Mouse (Mus musculus): ENCODE data around the gene Dennd1c. TPM values are rescaled to one million over a fixed set of nuclear protein-coding genes. Genes with fewer than 3 reads are reported as not detected.
A peak's percentile ranks its signal among the peaks of the same experiment; 100 is the strongest.

Gene Dennd1c
- polyA plus RNA-seq (2015; fragmentation: Nextera tagmentation; extraction: Ambion mirVana): 6.5 and 6.7 TPM in 2 replicates

DNA sequence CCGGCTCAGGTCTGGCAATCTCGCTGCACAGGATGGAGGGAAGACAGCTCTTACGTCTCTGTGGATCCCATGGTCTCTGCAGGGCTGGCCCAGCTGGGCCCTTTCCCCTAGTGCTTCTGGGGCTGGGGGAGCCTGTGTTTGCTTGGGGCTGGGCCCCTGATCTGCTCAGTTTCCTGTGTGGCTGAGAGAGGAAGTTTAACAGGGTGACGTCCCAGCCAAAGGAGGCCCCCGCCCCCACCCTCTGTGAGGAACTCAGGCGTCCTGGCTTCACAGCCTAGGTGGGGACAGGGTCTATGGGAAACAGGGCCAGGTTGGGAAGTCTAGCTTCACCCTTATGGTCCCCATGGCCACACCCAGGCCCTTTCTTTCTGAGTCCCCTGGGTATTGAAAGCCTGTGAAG is at the start of gene Dennd1c:
Dennd1c (minus strand) TSS at position 179 of the 400 bp plus-strand sequence.
- peaks cover 15% of the 10 kb centered on the region; the same call in 1 of the 2 replicates for H3K4me1 ChIP-seq (replicated peaks)
- no peaks in the 10 kb centered on the region for H3K9me3 ChIP-seq
- ATAC-seq: 0 out of 2 replicates have a peak, but pooled peaks have one; percentile 9
- H3K27ac ChIP-seq: 0 out of 2 replicates have a peak within 1 kb of the TSS, but pooled peaks have one; percentile 17
- no peaks in the 10 kb centered on the region for H3K27me3 ChIP-seq (replicated peaks)
- H3K9ac ChIP-seq: peak within 1 kb of the TSS; percentile 20; the same call in 1 of the 2 replicates
- WGBS: 29% methylated on average over 6 of the region's 6 CpGs
- H3K4me2 ChIP-seq (replicated peaks): peak within 1 kb of the TSS; percentile 19; the same call in 1 of the 2 replicates
- H3K4me3 ChIP-seq (replicated peaks): no peak within 1 kb of the TSS
- H3K36me3 ChIP-seq: no peaks in the 10 kb centered on the region

DNA sequence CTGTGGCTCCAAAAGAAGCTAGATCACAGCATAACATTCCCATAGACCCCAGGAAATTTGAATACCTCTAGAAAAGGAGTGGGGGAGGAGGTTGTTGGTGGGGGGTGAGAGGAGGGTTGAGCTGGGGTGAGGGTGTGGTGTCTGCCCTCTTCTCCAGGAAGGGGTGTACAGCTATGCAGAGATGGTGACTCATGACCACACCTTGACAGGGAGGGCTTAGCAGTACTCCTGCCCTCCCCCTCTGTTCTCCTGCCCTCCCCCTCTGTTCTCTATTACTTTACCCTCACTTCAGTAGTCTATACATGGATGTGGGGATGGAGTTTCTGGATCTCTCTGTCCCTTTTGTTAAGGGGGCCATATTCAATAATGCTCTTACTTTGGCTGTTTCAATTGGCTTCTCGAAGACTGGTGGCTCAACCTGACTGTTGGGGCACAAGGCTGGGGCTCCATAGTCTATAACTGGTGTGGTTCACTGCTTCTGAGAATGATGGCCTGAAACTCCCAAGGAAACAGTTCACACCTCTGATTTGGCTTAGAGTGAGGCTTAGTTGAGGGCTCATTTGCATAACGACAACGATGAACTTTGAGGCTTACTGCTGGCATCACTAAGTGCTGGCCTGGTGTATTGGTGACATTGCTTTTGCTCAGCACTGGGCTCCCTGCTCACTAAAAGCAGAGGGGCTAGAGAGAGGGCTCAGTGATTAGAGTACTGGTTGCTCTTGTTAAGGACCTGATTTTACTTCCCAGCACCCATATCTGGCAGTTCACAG is 47.7 kb upstream of the Dennd1c start:
- H3K36me3 ChIP-seq: no peaks in the 10 kb centered on the region
- H3K9me3 ChIP-seq: no peaks in the 10 kb centered on the region
- WGBS: 63% methylated on average over 3 of the region's 3 CpGs
- H3K4me1 ChIP-seq (replicated peaks): no peaks in the 10 kb centered on the region
- ATAC-seq: peak; percentile 58; the same call in 1 of the 2 replicates
- no peak overlapping the region for H3K27ac ChIP-seq
- H3K4me3 ChIP-seq (replicated peaks): no peak overlapping the region
- H3K27me3 ChIP-seq (replicated peaks): no peaks in the 10 kb centered on the region
- H3K4me2 ChIP-seq (replicated peaks): no peak overlapping the region
- no peak overlapping the region for H3K9ac ChIP-seq

GRCm38 (mm10) chr17:57124792-57125191 is 46.5 kb upstream of the Dennd1c start:
- ATAC-seq: no peak
- Histone ChIP-seq H3K4me2 (replicated peaks) (no peak overlapping the region), H3K27ac (no peak overlapping the region), H3K4me1 (replicated peaks) (no peaks in the 10 kb centered on the region), H3K27me3 (replicated peaks) (no peaks in the 10 kb centered on the region), H3K36me3 (no peaks in the 10 kb centered on the region), H3K4me3 (replicated peaks) (no peak overlapping the region), H3K9ac (no peak overlapping the region), H3K9me3 (no peaks in the 10 kb centered on the region)
- WGBS: 70% methylated on average over 4 of the region's 4 CpGs

GRCm38 (mm10) chr17:57123192-57124118 is 45.1 kb upstream of the Dennd1c start:
- no peak overlapping the region for H3K4me2 ChIP-seq (replicated peaks)
- 90% methylated on average over 11 of the region's 11 CpGs for WGBS
- no peak for ATAC-seq
- peaks cover 3% of the 10 kb centered on the region; the same call in 1 of the 2 replicates for H3K4me1 ChIP-seq (replicated peaks)
- H3K9ac ChIP-seq: no peak overlapping the region
- H3K27me3 ChIP-seq (replicated peaks): no peaks in the 10 kb centered on the region
- H3K27ac ChIP-seq: no peak overlapping the region
- H3K4me3 ChIP-seq (replicated peaks): no peak overlapping the region
- no peaks in the 10 kb centered on the region for H3K36me3 ChIP-seq
- no peaks in the 10 kb centered on the region for H3K9me3 ChIP-seq

- peaks cover 3% of the 10 kb centered on the region; the same call in 1 of the 2 replicates for H3K4me1 ChIP-seq (replicated peaks)
- H3K27me3 ChIP-seq (replicated peaks): no peaks in the 10 kb centered on the region
- 79% methylated on average over 2 of the region's 2 CpGs for WGBS
- H3K4me3 ChIP-seq (replicated peaks): no peak overlapping the region
- no peak for ATAC-seq
- H3K36me3 ChIP-seq: no peaks in the 10 kb centered on the region
- H3K27ac ChIP-seq: no peak overlapping the region
- no peak overlapping the region for H3K9ac ChIP-seq
- H3K9me3 ChIP-seq: no peaks in the 10 kb centered on the region
- H3K4me2 ChIP-seq (replicated peaks): no peak overlapping the region
Observed at GRCm38 (mm10) chr17:57121856-57122255, 43.5 kb upstream of the Dennd1c start.

DNA sequence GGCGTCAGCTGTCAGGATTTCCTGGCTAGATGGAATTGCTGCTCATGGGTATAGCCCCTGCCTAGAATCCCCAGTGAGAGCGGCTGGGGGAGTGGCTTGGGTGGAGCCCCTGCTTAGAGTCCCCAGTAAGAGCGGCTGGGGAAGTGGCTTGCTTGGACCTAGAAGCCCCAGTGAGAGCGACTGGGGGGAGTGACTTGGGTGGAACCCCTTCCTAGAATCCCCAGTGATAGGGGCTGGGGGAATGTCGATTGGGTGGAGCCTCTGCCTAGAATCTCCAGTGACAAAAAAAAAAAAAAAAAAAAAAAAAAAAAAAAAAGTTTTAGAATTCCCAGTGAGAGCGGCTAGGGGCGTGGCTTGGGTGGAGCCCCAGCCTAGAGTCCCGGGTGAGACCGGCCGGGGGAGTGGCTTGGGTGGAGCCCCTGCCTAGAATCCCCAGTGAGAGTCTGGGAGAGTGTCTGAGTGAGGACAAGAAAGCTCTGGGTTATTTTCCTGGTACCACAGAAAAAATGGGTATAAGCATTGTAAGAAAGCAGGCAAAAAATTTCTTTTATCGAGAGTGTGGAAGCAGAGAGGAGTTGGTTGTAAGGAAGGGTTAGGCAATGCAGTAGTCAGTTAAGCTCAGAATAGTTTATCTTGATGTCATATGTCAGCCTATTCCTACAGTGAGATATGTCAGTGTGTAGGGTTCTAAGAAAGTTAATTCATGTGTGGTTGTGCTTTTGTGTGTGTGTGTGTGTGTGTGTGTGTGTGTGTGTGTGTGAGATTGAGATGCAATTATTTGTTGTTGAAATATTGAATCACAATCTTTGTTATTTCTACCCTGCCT is 40.4 kb upstream of the Dennd1c start:
- H3K9ac ChIP-seq: no peak overlapping the region
- H3K4me1 ChIP-seq (replicated peaks): peaks cover 3% of the 10 kb centered on the region; the same call in 1 of the 2 replicates
- H3K9me3 ChIP-seq: no peaks in the 10 kb centered on the region
- ATAC-seq: peak; percentile 95
- H3K36me3 ChIP-seq: no peaks in the 10 kb centered on the region
- H3K27me3 ChIP-seq (replicated peaks): no peaks in the 10 kb centered on the region
- no peak overlapping the region for H3K4me3 ChIP-seq (replicated peaks)
- WGBS: 2% methylated on average over 11 of the region's 11 CpGs
- no peak overlapping the region for H3K27ac ChIP-seq
- peak overlapping the region; percentile 40 for H3K4me2 ChIP-seq (replicated peaks)

GRCm38 (mm10) chr17:57116801-57117200 is 38.5 kb upstream of the Dennd1c start:
- Histone ChIP-seq H3K9ac (no peak overlapping the region), H3K36me3 (no peaks in the 10 kb centered on the region), H3K27ac (no peak overlapping the region), H3K4me3 (replicated peaks) (no peak overlapping the region), H3K9me3 (no peaks in the 10 kb centered on the region), H3K27me3 (replicated peaks) (no peaks in the 10 kb centered on the region), H3K4me2 (replicated peaks) (no peak overlapping the region), H3K4me1 (replicated peaks) (peaks cover 3% of the 10 kb centered on the region; the same call in 1 of the 2 replicates)
- no peak for ATAC-seq
- 72% methylated on average over 2 of the region's 2 CpGs for WGBS

DNA sequence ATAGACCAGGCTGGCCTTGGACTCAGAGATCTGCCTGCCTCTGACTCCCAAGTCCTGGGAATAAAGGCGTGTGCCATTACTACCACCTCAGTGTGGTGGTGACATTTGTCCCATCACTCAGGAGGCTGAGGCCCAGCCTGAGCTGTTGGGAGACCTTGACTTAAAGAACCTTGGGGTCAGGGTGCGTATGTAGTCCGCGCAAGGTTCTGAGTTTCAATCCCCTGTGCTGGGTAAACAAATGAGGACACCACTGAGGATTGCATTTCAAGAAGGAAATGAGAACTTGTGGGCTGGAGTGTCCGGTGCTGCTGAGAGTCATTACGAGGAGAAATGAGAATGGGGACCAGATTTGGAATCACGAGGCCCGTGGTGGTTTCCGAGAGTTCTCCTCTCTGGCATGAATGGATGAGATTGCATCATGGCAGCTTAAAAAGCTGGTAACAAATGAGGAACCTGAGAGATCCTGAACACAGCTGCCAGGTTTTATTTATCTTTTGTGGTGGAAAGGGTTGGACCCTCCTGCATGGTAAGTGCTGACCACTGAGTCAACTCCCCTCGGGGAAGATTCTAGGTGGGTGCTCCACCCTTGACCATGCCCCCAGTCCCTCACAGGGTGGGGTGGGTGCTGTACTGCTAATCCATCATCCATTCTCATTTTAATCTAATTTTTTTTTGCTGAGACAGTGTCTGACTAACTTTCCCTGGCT is 34.6 kb upstream of the Dennd1c start:
- no peaks in the 10 kb centered on the region for H3K36me3 ChIP-seq
- ATAC-seq: no peak
- H3K4me3 ChIP-seq (replicated peaks): no peak overlapping the region
- H3K4me2 ChIP-seq (replicated peaks): no peak overlapping the region
- no peaks in the 10 kb centered on the region for H3K27me3 ChIP-seq (replicated peaks)
- no peak overlapping the region for H3K27ac ChIP-seq
- no peaks in the 10 kb centered on the region for H3K4me1 ChIP-seq (replicated peaks)
- H3K9ac ChIP-seq: no peak overlapping the region
- 79% methylated on average over 10 of the region's 10 CpGs for WGBS
- H3K9me3 ChIP-seq: no peaks in the 10 kb centered on the region

DNA sequence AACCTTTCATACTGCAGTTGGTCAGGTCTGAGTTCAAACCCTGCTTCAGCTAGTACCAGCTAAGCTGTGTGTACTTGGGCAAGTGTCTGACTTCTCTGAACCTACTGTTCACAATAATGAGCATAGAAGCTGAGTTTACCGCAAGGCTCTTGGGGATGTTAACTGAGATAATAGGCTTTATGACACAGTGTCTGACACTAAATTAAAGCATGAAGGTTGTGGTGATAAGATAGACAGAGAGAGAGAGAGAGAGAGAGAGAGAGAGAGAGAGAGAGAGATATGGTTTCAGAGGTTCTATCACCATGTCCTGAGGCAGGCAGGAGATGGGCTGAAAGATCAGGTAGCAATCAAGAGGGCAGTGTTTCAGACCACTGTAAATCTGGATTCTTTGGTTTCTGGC is 31.7 kb upstream of the Dennd1c start:
- no peak overlapping the region for H3K4me3 ChIP-seq (replicated peaks)
- peaks cover 4% of the 10 kb centered on the region; the same call in 1 of the 2 replicates for H3K4me1 ChIP-seq (replicated peaks)
- WGBS: 83% methylated on average over 1 of the region's 1 CpGs
- H3K4me2 ChIP-seq (replicated peaks): no peak overlapping the region
- no peak overlapping the region for H3K9ac ChIP-seq
- no peak overlapping the region for H3K27ac ChIP-seq
- H3K27me3 ChIP-seq (replicated peaks): no peaks in the 10 kb centered on the region
- no peaks in the 10 kb centered on the region for H3K9me3 ChIP-seq
- H3K36me3 ChIP-seq: no peaks in the 10 kb centered on the region
- ATAC-seq: no peak

GRCm38 (mm10) chr17:57108666-57109171 is 30.4 kb upstream of the Dennd1c start:
- Histone ChIP-seq H3K27ac (no peak overlapping the region), H3K9me3 (no peaks in the 10 kb centered on the region), H3K4me2 (replicated peaks) (no peak overlapping the region), H3K36me3 (no peaks in the 10 kb centered on the region), H3K27me3 (replicated peaks) (no peaks in the 10 kb centered on the region), H3K4me1 (replicated peaks) (peaks cover 8% of the 10 kb centered on the region), H3K4me3 (replicated peaks) (no peak overlapping the region), H3K9ac (no peak overlapping the region)
- no peak for ATAC-seq
- 39% methylated on average over 5 of the region's 5 CpGs for WGBS

GRCm38 (mm10) chr17:57108040-57108665 is 29.8 kb upstream of the Dennd1c start:
- WGBS: 81% methylated on average over 7 of the region's 7 CpGs
- H3K4me3 ChIP-seq (replicated peaks): no peak overlapping the region
- H3K27me3 ChIP-seq (replicated peaks): no peaks in the 10 kb centered on the region
- H3K27ac ChIP-seq: no peak overlapping the region
- ATAC-seq: no peak
- H3K4me2 ChIP-seq (replicated peaks): no peak overlapping the region
- H3K9ac ChIP-seq: no peak overlapping the region
- peaks cover 8% of the 10 kb centered on the region for H3K4me1 ChIP-seq (replicated peaks)
- H3K36me3 ChIP-seq: no peaks in the 10 kb centered on the region
- no peaks in the 10 kb centered on the region for H3K9me3 ChIP-seq

Data from intestine, embryonic 15.5 days (tissue).